Mouse (Mus musculus): ENCODE data around the gene Cfap299. TPM values are rescaled to one million over a fixed set of nuclear protein-coding genes. Genes with fewer than 3 reads are reported as not detected.

Gene Cfap299
- not detected for polyA plus RNA-seq (2015; fragmentation: Illumina TruSeq; extraction: RNeasy Lipid Tissue Mini Kit (QIAGEN cat#74804); ENCODE audit: insufficient read depth, low replicate concordance)

GRCm38 (mm10) chr5:98328848-98329624 is at the start of gene Cfap299:
TSS of gene Cfap299 (plus strand) at chr5:98329304.

GRCm38 (mm10) chr5:98552395-98552794 is 223.3 kb downstream of the Cfap299 start, which contains the start of gene Gm11111:
TSS of gene Gm11111 (plus strand) at chr5:98552695.

Other genes starting within 250 kb of the Cfap299 start
- not detected for gene Prdm8, start 162.1 kb upstream of the Cfap299 start, polyA plus RNA-seq (2015; fragmentation: Illumina TruSeq; extraction: RNeasy Lipid Tissue Mini Kit (QIAGEN cat#74804); ENCODE audit: insufficient read depth, low replicate concordance)
- not detected for gene Fgf5, start 75.1 kb upstream of the Cfap299 start, polyA plus RNA-seq (2015; fragmentation: Illumina TruSeq; extraction: RNeasy Lipid Tissue Mini Kit (QIAGEN cat#74804); ENCODE audit: insufficient read depth, low replicate concordance)
- not detected for gene Gm11111, start 223.4 kb downstream of the Cfap299 start, polyA plus RNA-seq (2015; fragmentation: Illumina TruSeq; extraction: RNeasy Lipid Tissue Mini Kit (QIAGEN cat#74804); ENCODE audit: insufficient read depth, low replicate concordance)

All from spleen, adult 10 weeks (tissue).